Mouse (Mus musculus): Measurements from ENCODE around the gene Ndufa5. TPM values are rescaled to one million over a fixed set of nuclear protein-coding genes. Genes with fewer than 3 reads are reported as not detected.
A peak's percentile ranks its signal among the peaks of the same experiment; 100 is the strongest.

Gene Ndufa5
- polyA plus RNA-seq, 1 experiment from 2014 or later, result 232 TPM

GRCm38 (mm10) chr6:24490341-24490740 lies 37.5 kb downstream of the Ndufa5 start:
- no peak for DNase-seq (ENCODE audit: low spot score)

GRCm38 (mm10) chr6:24486530-24486929 lies 41.3 kb downstream of the Ndufa5 start:
- Histone ChIP-seq H3K9me3 (ENCODE audit: control insufficient read depth, low read length) (no peaks in the 10 kb centered on the region), H3K27me3 (ENCODE audit: control insufficient read depth, insufficient read depth, low read length) (no peaks in the 10 kb centered on the region), H3K4me2 (ENCODE audit: low read depth, low read length, severe bottlenecking) (no peak overlapping the region), H3K4me3 (ENCODE audit: low read depth, low read length) (no peak overlapping the region), H3K27ac (ENCODE audit: low read depth, low read length) (no peak overlapping the region), H3K36me3 (ENCODE audit: control insufficient read depth, insufficient read depth, low read length) (no peaks in the 10 kb centered on the region), H3K4me1 (replicated peaks; ENCODE audit: control insufficient read depth, insufficient read depth, low read length) (no peaks in the 10 kb centered on the region), H3K9ac (ENCODE audit: low read length) (no peak overlapping the region)
- 89% methylated on average over 5 of the region's 5 CpGs for WGBS
- no peak for DNase-seq (ENCODE audit: low spot score)
- ATAC-seq (replicated peaks; ENCODE audit: low FRiP score), result no peak

More at GRCm38 (mm10) chr6:24490341-24490740, 37.5 kb downstream of the Ndufa5 start:
- Histone ChIP-seq H3K4me3 (ENCODE audit: low read depth, low read length) (no peak overlapping the region), H3K27me3 (ENCODE audit: control insufficient read depth, insufficient read depth, low read length) (no peaks in the 10 kb centered on the region), H3K36me3 (ENCODE audit: control insufficient read depth, insufficient read depth, low read length) (no peaks in the 10 kb centered on the region), H3K4me1 (replicated peaks; ENCODE audit: control insufficient read depth, insufficient read depth, low read length) (no peaks in the 10 kb centered on the region), H3K4me2 (ENCODE audit: low read depth, low read length, severe bottlenecking) (no peak overlapping the region), H3K9me3 (ENCODE audit: control insufficient read depth, low read length) (no peaks in the 10 kb centered on the region), H3K27ac (ENCODE audit: low read depth, low read length) (no peak overlapping the region), H3K9ac (ENCODE audit: low read length) (no peak overlapping the region)
- no peak for ATAC-seq (replicated peaks; ENCODE audit: low FRiP score)
- 26% methylated on average over 1 of the region's 1 CpGs for WGBS

- DNase-seq (ENCODE audit: low spot score), result no peak
- WGBS, result 28% methylated on average over 1 of the region's 1 CpGs
Measured at GRCm38 (mm10) chr6:24470571-24471132, 57.2 kb downstream of the Ndufa5 start.

GRCm38 (mm10) chr6:24470135-24470534 lies 57.7 kb downstream of the Ndufa5 start:
- Histone ChIP-seq H3K4me2 (ENCODE audit: low read depth, low read length, severe bottlenecking) (no peak overlapping the region), H3K9me3 (ENCODE audit: control insufficient read depth, low read length) (no peaks in the 10 kb centered on the region), H3K4me3 (ENCODE audit: low read depth, low read length) (no peak overlapping the region), H3K36me3 (ENCODE audit: control insufficient read depth, insufficient read depth, low read length) (no peaks in the 10 kb centered on the region), H3K9ac (ENCODE audit: low read length) (no peak overlapping the region), H3K27me3 (ENCODE audit: control insufficient read depth, insufficient read depth, low read length) (no peaks in the 10 kb centered on the region), H3K4me1 (replicated peaks; ENCODE audit: control insufficient read depth, insufficient read depth, low read length) (0 out of 2 replicates have a peak, but pooled peaks cover 1% of the 10 kb centered on the region), H3K27ac (ENCODE audit: low read depth, low read length) (no peak overlapping the region)
- WGBS, result 73% methylated on average over 2 of the region's 2 CpGs
- ATAC-seq (replicated peaks; ENCODE audit: low FRiP score) (no peak), DNase-seq (ENCODE audit: low spot score) (no peak)

More at GRCm38 (mm10) chr6:24470571-24471132, 57.2 kb downstream of the Ndufa5 start:
- H3K4me2 ChIP-seq (ENCODE audit: low read depth, low read length, severe bottlenecking), result no peak overlapping the region
- no peaks in the 10 kb centered on the region for H3K27me3 ChIP-seq (ENCODE audit: control insufficient read depth, insufficient read depth, low read length)
- H3K4me1 ChIP-seq (replicated peaks; ENCODE audit: control insufficient read depth, insufficient read depth, low read length), result 0 out of 2 replicates have a peak, but pooled peaks cover 1% of the 10 kb centered on the region
- no peak overlapping the region for H3K9ac ChIP-seq (ENCODE audit: low read length)
- no peaks in the 10 kb centered on the region for H3K36me3 ChIP-seq (ENCODE audit: control insufficient read depth, insufficient read depth, low read length)
- ATAC-seq (replicated peaks; ENCODE audit: low FRiP score), result peak; percentile 74
- H3K4me3 ChIP-seq (ENCODE audit: low read depth, low read length), result no peak overlapping the region
- H3K9me3 ChIP-seq (ENCODE audit: control insufficient read depth, low read length), result no peaks in the 10 kb centered on the region
- H3K27ac ChIP-seq (ENCODE audit: low read depth, low read length), result no peak overlapping the region

Other genes with a start within 250 kb of the Ndufa5 start
- gene Iqub, start 12.9 kb downstream of the Ndufa5 start, polyA plus RNA-seq (2014; fragmentation: Nextera tagmentation; extraction: Ambion mirVana), result 0.47 and 0.55 TPM in 2 replicates
- not detected in 2 replicates for gene Asb15, start 131 bp upstream of the Ndufa5 start, polyA plus RNA-seq (2014; fragmentation: Nextera tagmentation; extraction: Ambion mirVana)
- gene Lmod2, start 69.7 kb upstream of the Ndufa5 start, polyA plus RNA-seq (2014; fragmentation: Nextera tagmentation; extraction: Ambion mirVana), result not detected in 2 replicates
- gene Wasl, start 137.0 kb upstream of the Ndufa5 start, polyA plus RNA-seq (2014; fragmentation: Nextera tagmentation; extraction: Ambion mirVana), result 64.0 and 68.2 TPM in 2 replicates
- 0.08 TPM in 1 of 2 replicates, not detected in the other for gene Hyal6, start 205.2 kb upstream of the Ndufa5 start, polyA plus RNA-seq (2014; fragmentation: Nextera tagmentation; extraction: Ambion mirVana)
- not detected in 2 replicates for gene Hyal4, start 220.3 kb upstream of the Ndufa5 start, polyA plus RNA-seq (2014; fragmentation: Nextera tagmentation; extraction: Ambion mirVana)

Measured in forebrain, embryonic 11.5 days (tissue).